Mouse (Mus musculus) CH12.LX (cell line): Measurements from ENCODE around the gene Gm42669. TPM values are rescaled to one million over a fixed set of nuclear protein-coding genes. Genes with fewer than 3 reads are reported as not detected.

Source experiments
- polyA plus RNA-seq: library from polyadenylated mRNA; unstranded; fragments of >175 nt; gene quantifications from 2 replicates; pipeline ENCODE4 v1.2.1, GENCODE M21; 2012; ENCODE audit warnings: low read depth; ENCODE audit not compliant: insufficient read length
- total RNA-seq, 2 experiments: library from RNA; depleted of rRNA; stranded (reverse); fragments of 300-350 nt in 1 of 2; fragments of >200 nt in 1 of 2; gene quantifications; 2 replicates each; pipeline ENCODE4 v1.2.3; 2012 to 2014

Gm42669 gene
- total and polyA plus RNA-seq, 3 experiments, result 0.17 to 1.0 TPM; not detected in 1

Other genes starting within 250 kb of the Gm42669 start
- 0.25 and 0.30 TPM in 2 replicates for gene Tgfbr3, start 218.0 kb upstream of the Gm42669 start, total RNA-seq (2012; rRNA removed)
- 0.09 and 0.46 TPM in 2 replicates for gene Tgfbr3, start 218.0 kb upstream of the Gm42669 start, total RNA-seq (2014; rRNA removed)
- gene Tgfbr3, start 218.0 kb upstream of the Gm42669 start, polyA plus RNA-seq, result 0.10 and 0.13 TPM in 2 replicates
- 0.71 and 0.98 TPM in 2 replicates for gene Brdt, start 176.5 kb upstream of the Gm42669 start, total RNA-seq (2012; rRNA removed)
- 0.45 and 0.59 TPM in 2 replicates for gene Brdt, start 176.5 kb upstream of the Gm42669 start, total RNA-seq (2014; rRNA removed)
- gene Brdt, start 176.5 kb upstream of the Gm42669 start, polyA plus RNA-seq, result 0.56 and 1.0 TPM in 2 replicates
- gene Ephx4, start 104.9 kb upstream of the Gm42669 start, total RNA-seq (2012; rRNA removed), result 0.71 and 0.81 TPM in 2 replicates
- gene Ephx4, start 104.9 kb upstream of the Gm42669 start, total RNA-seq (2014; rRNA removed), result not detected in 2 replicates
- not detected in 2 replicates for gene Ephx4, start 104.9 kb upstream of the Gm42669 start, polyA plus RNA-seq
- not detected in 2 replicates for gene Lpcat2b, start 76.1 kb upstream of the Gm42669 start, total RNA-seq (2012; rRNA removed)
- gene Lpcat2b, start 76.1 kb upstream of the Gm42669 start, total RNA-seq (2014; rRNA removed), result not detected in 2 replicates
- not detected in 2 replicates for gene Lpcat2b, start 76.1 kb upstream of the Gm42669 start, polyA plus RNA-seq
- 4.8 and 5.9 TPM in 2 replicates for gene Btbd8, start 69.6 kb upstream of the Gm42669 start, total RNA-seq (2012; rRNA removed)
- 5.1 TPM in 2 replicates for gene Btbd8, start 69.6 kb upstream of the Gm42669 start, total RNA-seq (2014; rRNA removed)
- gene Btbd8, start 69.6 kb upstream of the Gm42669 start, polyA plus RNA-seq, result 3.9 and 5.2 TPM in 2 replicates
- 0.04 TPM in 1 of 2 replicates, not detected in the other for gene 1700028K03Rik, start 27.1 kb downstream of the Gm42669 start, total RNA-seq (2012; rRNA removed)
- not detected in 2 replicates for gene 1700028K03Rik, start 27.1 kb downstream of the Gm42669 start, total RNA-seq (2014; rRNA removed)
- not detected in 2 replicates for gene 1700028K03Rik, start 27.1 kb downstream of the Gm42669 start, polyA plus RNA-seq
- 24.3 and 27.0 TPM in 2 replicates for gene Rpap2, start 89.8 kb downstream of the Gm42669 start, total RNA-seq (2012; rRNA removed)
- gene Rpap2, start 89.8 kb downstream of the Gm42669 start, total RNA-seq (2014; rRNA removed), result 38.1 and 42.7 TPM in 2 replicates
- gene Rpap2, start 89.8 kb downstream of the Gm42669 start, polyA plus RNA-seq, result 28.3 and 31.0 TPM in 2 replicates
- 11.6 and 16.9 TPM in 2 replicates for gene Glmn, start 90.3 kb downstream of the Gm42669 start, total RNA-seq (2012; rRNA removed)
- 28.2 and 32.2 TPM in 2 replicates for gene Glmn, start 90.3 kb downstream of the Gm42669 start, total RNA-seq (2014; rRNA removed)
- 25.1 and 29.1 TPM in 2 replicates for gene Glmn, start 90.3 kb downstream of the Gm42669 start, polyA plus RNA-seq
- gene Gfi1, start 218.4 kb downstream of the Gm42669 start, total RNA-seq (2012; rRNA removed), result 1.2 and 1.4 TPM in 2 replicates
- gene Gfi1, start 218.4 kb downstream of the Gm42669 start, total RNA-seq (2014; rRNA removed), result 1.5 TPM in 2 replicates
- gene Gfi1, start 218.4 kb downstream of the Gm42669 start, polyA plus RNA-seq, result 0.99 and 1.2 TPM in 2 replicates